Mouse (Mus musculus) v-Abl transformed pro-B cells (cell line): Measurements from ENCODE around the gene Mfsd12.

Experiments
- in situ Hi-C, 2 experiments: fragments of 400-800 bp; cut with MboI; formaldehyde crosslinking; loops; one replicate each; pipeline ENCODE4 v1.15.1; 2025; ENCODE audit not compliant: unreplicated experiment in 2 of 2

Gene Mfsd12

GRCm38 (mm10) chr10:81354738-81355477 lies 2.4 kb upstream of the Mfsd12 start:
- in situ Hi-C loops: no loop called here

- in situ Hi-C loops: no loop called here
Measured at GRCm38 (mm10) chr10:81355533-81355932, 1.8 kb upstream of the Mfsd12 start.

- in situ Hi-C loops: no loop called here
Measured at GRCm38 (mm10) chr10:81356352-81356990, 820 bp upstream of the Mfsd12 start.

- in situ Hi-C loops: no loop called here
Measured at GRCm38 (mm10) chr10:81358209-81358608, 918 bp downstream of the Mfsd12 start.

- in situ Hi-C loops: no loop called here
Measured at GRCm38 (mm10) chr10:81358841-81359240, 1.6 kb downstream of the Mfsd12 start.

GRCm38 (mm10) chr10:81360721-81361120 lies 3.4 kb downstream of the Mfsd12 start:
- in situ Hi-C loops: no loop called here

- in situ Hi-C loops: no loop called here
Measured at GRCm38 (mm10) chr10:81362336-81362949, 5.2 kb downstream of the Mfsd12 start.

- in situ Hi-C loops: no loop called here
Measured at GRCm38 (mm10) chr10:81363436-81364346, 6.4 kb downstream of the Mfsd12 start.

- in situ Hi-C loops: no loop called here
Measured at GRCm38 (mm10) chr10:81364666-81365065, 7.4 kb downstream of the Mfsd12 start.

GRCm38 (mm10) chr10:81365073-81365472 lies 7.8 kb downstream of the Mfsd12 start:
- in situ Hi-C loops: no loop called here

GRCm38 (mm10) chr10:81365672-81366476 lies 8.6 kb downstream of the Mfsd12 start, which contains the start of gene 4930404N11Rik:
Gene 4930404N11Rik (minus strand): TSS chr10:81365816.
- in situ Hi-C loops: no loop called here

GRCm38 (mm10) chr10:81366477-81367206 lies 9.4 kb downstream of the Mfsd12 start:
- in situ Hi-C loops: no loop called here

GRCm38 (mm10) chr10:81367207-81367495 lies 9.9 kb downstream of the Mfsd12 start:
- in situ Hi-C loops: no loop called here

- in situ Hi-C loops: loop anchor here in 1 of 2 experiments (25.0 kb wide), 1 partner anchor 1262 kb away; the partner anchor contains the start of gene Tdg
Measured at GRCm38 (mm10) chr10:81375322-81375721, 18.0 kb downstream of the Mfsd12 start.

- in situ Hi-C loops: loop anchor here in 1 of 2 experiments (25.0 kb wide), 1 partner anchor 1261 kb away; the partner anchor contains the start of gene Tdg
Measured at GRCm38 (mm10) chr10:81376561-81377361, 19.5 kb downstream of the Mfsd12 start.

GRCm38 (mm10) chr10:81377362-81377664 lies 20.0 kb downstream of the Mfsd12 start:
- in situ Hi-C loops: loop anchor here in 1 of 2 experiments (25.0 kb wide), 1 partner anchor 1260 kb away; the partner anchor contains the start of gene Tdg

GRCm38 (mm10) chr10:81377793-81378552 lies 20.7 kb downstream of the Mfsd12 start, which contains the start of gene Fzr1:
Gene Fzr1 (minus strand): TSS chr10:81378516.
- in situ Hi-C loops: loop anchor here in 1 of 2 experiments (25.0 kb wide), 1 partner anchor 1259 kb away; the partner anchor contains the start of gene Tdg
